Mouse (Mus musculus): ENCODE results near the gene Pax1. TPM values are rescaled to one million over a fixed set of nuclear protein-coding genes. Genes with fewer than 3 reads are reported as not detected.
A peak's percentile ranks its signal among the peaks of the same experiment; 100 is the strongest.

The Pax1 gene
- total and polyA plus RNA-seq, 3 experiments, result 0.08 TPM; not detected in 2

- WGBS, result 16% methylated on average over 6 of the region's 6 CpGs
These were observed 2.5 kb downstream of the Pax1 start for GRCm38 (mm10) chr2:147364198-147364597.

DNA sequence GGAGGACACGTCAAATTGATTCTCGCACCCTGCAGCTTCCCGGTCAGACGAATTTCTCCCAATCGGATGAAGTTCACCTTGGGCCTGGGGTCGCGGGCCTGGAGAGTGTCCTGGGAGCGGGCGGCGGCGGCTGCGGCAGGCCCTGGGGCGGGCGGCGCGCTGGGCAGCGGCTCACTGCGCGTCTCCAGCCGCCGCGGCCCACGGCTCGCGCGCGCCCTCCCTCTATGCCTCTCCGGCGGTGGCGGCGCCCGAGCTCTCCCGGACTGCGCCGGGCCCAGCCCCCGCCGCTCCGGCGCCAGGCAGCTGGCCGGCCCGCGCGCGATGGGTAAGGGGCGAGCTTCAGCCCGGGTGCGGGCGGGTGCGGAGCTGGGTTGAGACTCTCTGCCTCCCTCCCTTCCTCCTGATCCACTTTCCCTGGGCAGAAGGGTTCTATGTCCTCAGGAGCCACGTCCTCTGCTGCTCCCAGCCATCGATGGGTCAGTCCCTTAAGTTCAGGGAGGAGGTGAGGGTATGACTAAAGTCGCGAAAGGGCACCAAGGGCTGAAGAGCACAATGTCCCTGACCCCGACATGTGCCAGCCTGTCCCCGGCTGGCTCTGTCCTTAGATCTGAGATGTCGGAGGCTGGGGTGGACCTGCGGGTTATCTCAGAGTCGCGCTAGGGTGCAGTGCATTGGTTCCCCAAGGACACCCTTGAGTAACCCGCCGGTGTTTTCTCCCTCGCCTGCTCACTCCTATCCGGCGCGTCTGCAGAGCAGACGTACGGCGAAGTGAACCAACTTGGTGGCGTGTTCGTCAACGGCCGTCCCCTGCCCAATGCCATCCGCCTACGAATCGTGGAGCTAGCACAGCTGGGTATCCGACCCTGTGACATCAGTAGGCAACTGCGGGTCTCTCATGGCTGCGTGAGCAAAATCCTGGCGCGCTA lies 3.5 kb downstream of the Pax1 start:
- TF ChIP-seq POLR2A (IDR thresholded peaks at IDR 0.05; ENCODE audit: insufficient read depth, low read depth, low read length), result no peak
- TF ChIP-seq CTCF (IDR thresholded peaks at IDR 0.05), result no peak
- no peak for TF ChIP-seq EP300 (IDR thresholded peaks at IDR 0.05; ENCODE audit: insufficient read depth, low read depth, low read length)
- 1% methylated on average over 80 of the region's 80 CpGs for WGBS
- intact Hi-C loops (cut with DNase I), result no loop called here
- Histone ChIP-seq H3K4me1 (ENCODE audit: control insufficient read depth, insufficient read depth, low read length) (no peaks in the 10 kb centered on the region), H3K27me3 (ENCODE audit: control insufficient read depth, insufficient read depth, low read length) (peaks cover 35% of the 10 kb centered on the region), H3K9ac (ENCODE audit: low read depth, low read length) (no peak overlapping the region), H3K36me3 (ENCODE audit: control insufficient read depth, insufficient read depth, low read length) (no peaks in the 10 kb centered on the region), H3K4me3 (no peak overlapping the region), H3K27ac (no peak overlapping the region), H3K79me2 (replicated peaks; ENCODE audit: control insufficient read depth, insufficient read depth, low read length) (no peaks in the 10 kb centered on the region)
- DNase-seq, result peak in 1 of 2 experiments; percentile 24

More at GRCm38 (mm10) chr2:147364198-147364597, 2.5 kb downstream of the Pax1 start:
- Histone ChIP-seq H3K4me3 (no peak overlapping the region), H3K9ac (ENCODE audit: low read depth, low read length) (no peak overlapping the region), H3K36me3 (ENCODE audit: control insufficient read depth, insufficient read depth, low read length) (no peaks in the 10 kb centered on the region), H3K27ac (no peak overlapping the region), H3K27me3 (ENCODE audit: control insufficient read depth, insufficient read depth, low read length) (peaks cover 37% of the 10 kb centered on the region), H3K79me2 (replicated peaks; ENCODE audit: control insufficient read depth, insufficient read depth, low read length) (no peaks in the 10 kb centered on the region), H3K4me1 (ENCODE audit: control insufficient read depth, insufficient read depth, low read length) (no peaks in the 10 kb centered on the region)
- no peak for DNase-seq
- no peak for TF ChIP-seq CTCF (IDR thresholded peaks at IDR 0.05)
- no peak for TF ChIP-seq POLR2A (IDR thresholded peaks at IDR 0.05; ENCODE audit: insufficient read depth, low read depth, low read length)
- TF ChIP-seq EP300 (IDR thresholded peaks at IDR 0.05; ENCODE audit: insufficient read depth, low read depth, low read length), result no peak
- intact Hi-C loops (cut with DNase I), result no loop called here

DNA sequence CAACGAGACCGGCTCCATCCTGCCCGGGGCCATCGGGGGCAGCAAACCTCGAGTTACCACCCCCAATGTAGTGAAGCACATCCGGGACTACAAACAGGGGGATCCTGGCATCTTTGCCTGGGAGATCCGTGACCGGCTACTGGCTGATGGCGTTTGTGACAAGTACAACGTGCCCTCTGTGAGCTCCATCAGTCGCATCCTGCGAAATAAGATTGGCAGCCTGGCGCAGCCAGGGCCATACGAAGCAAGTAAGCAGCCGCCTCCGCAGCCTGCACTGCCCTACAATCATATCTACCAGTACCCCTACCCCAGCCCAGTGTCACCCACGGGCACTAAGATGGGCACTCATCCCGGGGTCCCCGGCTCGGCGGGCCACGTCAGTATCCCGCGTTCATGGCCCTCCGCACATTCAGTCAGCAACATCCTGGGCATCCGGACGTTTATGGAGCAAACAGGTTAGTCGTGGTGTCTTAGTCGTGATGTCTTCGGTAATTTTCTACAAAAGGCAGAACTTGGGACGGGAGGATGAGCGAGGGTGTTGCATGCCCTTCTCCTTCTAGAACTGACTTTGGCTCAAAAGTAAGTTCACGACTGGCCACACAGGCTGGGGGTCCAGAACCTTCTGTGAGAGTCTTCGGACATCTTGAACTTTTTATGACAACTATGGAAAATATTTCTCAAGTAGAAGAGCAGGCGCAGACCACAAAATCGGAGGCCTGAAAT lies 4.3 kb downstream of the Pax1 start:
- DNase-seq, result no peak
- 5% methylated on average over 36 of the region's 36 CpGs for WGBS
- Histone ChIP-seq H3K9ac (ENCODE audit: low read depth, low read length) (no peak overlapping the region), H3K27ac (no peak overlapping the region), H3K36me3 (ENCODE audit: control insufficient read depth, insufficient read depth, low read length) (no peaks in the 10 kb centered on the region), H3K79me2 (replicated peaks; ENCODE audit: control insufficient read depth, insufficient read depth, low read length) (no peaks in the 10 kb centered on the region), H3K27me3 (ENCODE audit: control insufficient read depth, insufficient read depth, low read length) (peaks cover 32% of the 10 kb centered on the region), H3K4me1 (ENCODE audit: control insufficient read depth, insufficient read depth, low read length) (no peaks in the 10 kb centered on the region), H3K4me3 (no peak overlapping the region)
- TF ChIP-seq EP300 (IDR thresholded peaks at IDR 0.05; ENCODE audit: insufficient read depth, low read depth, low read length) (no peak), CTCF (IDR thresholded peaks at IDR 0.05) (no peak), POLR2A (IDR thresholded peaks at IDR 0.05; ENCODE audit: insufficient read depth, low read depth, low read length) (no peak)
- intact Hi-C loops (cut with DNase I), result no loop called here

DNA sequence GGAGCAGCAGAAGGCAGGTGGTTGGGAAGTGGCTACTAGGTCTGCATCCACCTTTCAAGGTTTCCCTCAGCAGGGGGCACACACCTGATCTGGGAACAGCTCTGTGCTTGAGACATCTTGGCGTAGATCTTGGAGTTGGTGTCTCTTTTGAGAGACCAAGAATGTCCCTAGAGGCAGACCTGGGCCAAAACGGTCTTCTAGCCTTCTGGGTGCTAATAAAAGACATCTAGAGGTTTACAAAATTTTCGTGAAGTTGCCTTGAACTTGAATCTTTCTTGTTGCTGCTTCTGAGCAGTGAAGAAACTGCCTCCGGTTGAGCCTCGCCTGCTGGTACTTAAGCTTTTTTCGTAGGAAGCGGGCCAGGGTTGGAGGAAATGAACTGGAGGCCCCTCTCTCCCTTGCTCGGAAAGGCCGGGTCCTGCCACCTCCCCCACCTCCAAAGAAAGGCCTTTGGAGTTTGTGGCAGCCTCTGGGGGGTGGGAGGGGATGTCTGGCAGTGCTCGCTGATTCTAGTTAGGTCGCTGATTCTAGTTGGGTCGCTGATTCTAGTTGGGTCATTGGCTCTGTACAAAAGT lies 5.6 kb downstream of the Pax1 start:
- TF ChIP-seq CTCF (IDR thresholded peaks at IDR 0.05) (no peak), EP300 (IDR thresholded peaks at IDR 0.05; ENCODE audit: insufficient read depth, low read depth, low read length) (no peak), POLR2A (IDR thresholded peaks at IDR 0.05; ENCODE audit: insufficient read depth, low read depth, low read length) (no peak)

GRCm38 (mm10) chr2:147367911-147368591 lies 6.3 kb downstream of the Pax1 start:
- H3K27ac ChIP-seq, result no peak overlapping the region
- intact Hi-C loops (cut with DNase I), result no loop called here
- WGBS, result 4% methylated on average over 32 of the region's 32 CpGs
- no peak for TF ChIP-seq CTCF (IDR thresholded peaks at IDR 0.05)
- TF ChIP-seq EP300 (IDR thresholded peaks at IDR 0.05; ENCODE audit: insufficient read depth, low read depth, low read length), result no peak
- DNase-seq, result no peak
- H3K4me1 ChIP-seq (ENCODE audit: control insufficient read depth, insufficient read depth, low read length), result no peaks in the 10 kb centered on the region
- no peak overlapping the region for H3K4me3 ChIP-seq
- no peaks in the 10 kb centered on the region for H3K36me3 ChIP-seq (ENCODE audit: control insufficient read depth, insufficient read depth, low read length)
- H3K27me3 ChIP-seq (ENCODE audit: control insufficient read depth, insufficient read depth, low read length), result peaks cover 28% of the 10 kb centered on the region
- H3K79me2 ChIP-seq (replicated peaks; ENCODE audit: control insufficient read depth, insufficient read depth, low read length), result no peaks in the 10 kb centered on the region
- H3K9ac ChIP-seq (ENCODE audit: low read depth, low read length), result no peak overlapping the region

More for the DNA sequence above, 5.6 kb downstream of the Pax1 start:
- peaks cover 28% of the 10 kb centered on the region for H3K27me3 ChIP-seq (ENCODE audit: control insufficient read depth, insufficient read depth, low read length)
- WGBS, result 10% methylated on average over 12 of the region's 12 CpGs
- no peak overlapping the region for H3K27ac ChIP-seq
- no peak overlapping the region for H3K4me3 ChIP-seq
- no peaks in the 10 kb centered on the region for H3K36me3 ChIP-seq (ENCODE audit: control insufficient read depth, insufficient read depth, low read length)
- no peaks in the 10 kb centered on the region for H3K79me2 ChIP-seq (replicated peaks; ENCODE audit: control insufficient read depth, insufficient read depth, low read length)
- intact Hi-C loops (cut with DNase I), result no loop called here
- DNase-seq, result no peak
- H3K9ac ChIP-seq (ENCODE audit: low read depth, low read length), result no peak overlapping the region
- H3K4me1 ChIP-seq (ENCODE audit: control insufficient read depth, insufficient read depth, low read length), result no peaks in the 10 kb centered on the region
